In the genomic region with DNA sequence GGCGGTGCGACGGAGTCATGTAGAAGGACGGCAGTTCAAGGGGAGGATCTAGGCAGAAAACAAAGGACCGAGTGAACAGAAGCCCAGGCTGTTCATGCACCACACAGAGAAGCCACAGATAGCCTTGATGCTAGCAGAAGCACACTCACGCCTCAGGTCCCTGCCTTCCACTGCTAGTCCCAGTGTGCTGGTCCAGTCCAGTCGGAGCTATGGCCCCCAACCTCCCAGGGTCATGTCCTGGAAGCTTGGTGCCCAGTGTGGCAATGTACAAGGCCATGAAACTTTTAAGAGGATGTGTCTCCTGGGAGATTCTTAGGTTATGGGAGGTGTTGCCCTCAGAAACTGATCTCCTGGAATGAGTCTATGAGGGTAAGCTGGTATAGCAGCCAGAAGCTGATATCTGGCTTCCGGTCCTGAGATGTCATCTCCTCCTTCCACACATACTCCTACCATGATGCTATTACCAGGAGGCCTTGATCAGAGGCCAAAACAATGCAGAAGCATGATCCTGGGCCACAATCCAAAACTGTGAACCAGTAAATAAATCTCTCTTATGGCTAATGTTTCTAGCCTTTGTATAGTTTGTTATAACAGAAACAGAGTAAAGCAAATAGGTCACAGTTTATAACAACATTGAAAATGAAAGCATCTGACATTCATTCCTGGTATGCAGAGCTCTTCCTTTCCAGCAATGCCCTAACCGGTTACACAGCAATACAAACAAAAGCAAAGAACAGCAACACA, we compare ENCODE assay signal across 11 mouse cellular contexts. TPM values are rescaled to one million over a fixed set of nuclear protein-coding genes. Genes with fewer than 3 reads are reported as not detected.
DNase-seq lines count a peak whose midpoint lies in the region; ATAC-seq and TF ChIP-seq lines count a peak whose summit lies in the region.
"Had no signal": no experiment of that assay in that cellular context is flagged by ENCODE, and none has a peak within 500 bp of the region (broad histone marks: within the 10 kb centered on the region; RNA-seq: fewer than 3 reads in every experiment).

No protein-coding gene starts in this region.

- ATAC-seq in heart, embryonic 11.5 days (replicated peaks; ENCODE audit: insufficient number of reproducible peaks, low FRiP score, low TSS enrichment): no peak
- ATAC-seq in heart, embryonic 16.5 days (replicated peaks; ENCODE audit: extremely low read depth, insufficient read depth, low FRiP score): peak; percentile 63
- peak; percentile 75 for ATAC-seq in lung, postnatal 0 days
- no peak for ATAC-seq in liver, embryonic 11.5 days (replicated peaks; ENCODE audit: low FRiP score)
- ATAC-seq: forebrain, embryonic 16.5 days had no signal

- no peak for TF ChIP-seq CTCF in lung, postnatal 0 days (IDR thresholded peaks at IDR 0.05)

- no peak overlapping the region for H3K27ac ChIP-seq in heart, embryonic 11.5 days (ENCODE audit: low read depth, low read length)
- H3K27ac ChIP-seq in heart, embryonic 16.5 days (ENCODE audit: low read length): peak overlapping the region; percentile 59
- H3K27ac ChIP-seq in lung, postnatal 0 days (ENCODE audit: low read length): peak overlapping the region; percentile 35
- H3K27ac ChIP-seq in liver, embryonic 11.5 days (ENCODE audit: low read depth, low read length): no peak overlapping the region
- H3K27ac ChIP-seq in forebrain, embryonic 10.5 days: no peak overlapping the region
- H3K27ac ChIP-seq: layer of hippocampus, adult 2 months had no signal

- WGBS in heart, embryonic 11.5 days (ENCODE audit: insufficient replicate concordance): 90% methylated on average over 9 of the region's 9 CpGs
- WGBS in heart, embryonic 16.5 days: 75% methylated on average over 9 of the region's 9 CpGs
- WGBS in lung, postnatal 0 days: 72% methylated on average over 9 of the region's 9 CpGs
- 87% methylated on average over 9 of the region's 9 CpGs for WGBS in liver, embryonic 11.5 days
- WGBS in forebrain, embryonic 10.5 days: 85% methylated on average over 9 of the region's 9 CpGs

- no peak overlapping the region for H3K4me2 ChIP-seq in heart, embryonic 11.5 days
- H3K4me2 ChIP-seq in heart, embryonic 16.5 days (ENCODE audit: low read depth, low read length): no peak overlapping the region
- no peak overlapping the region for H3K4me2 ChIP-seq in lung, postnatal 0 days (replicated peaks; ENCODE audit: low read depth, low read length)
- H3K4me2 ChIP-seq in liver, embryonic 11.5 days: no peak overlapping the region

- peak; percentile 57; the same call in 1 of the 2 replicates for TF ChIP-seq EP300 in lung, postnatal 0 days (IDR thresholded peaks at IDR 0.05)

- H3K4me3 ChIP-seq in heart, embryonic 11.5 days (ENCODE audit: low read depth, low read length): no peak overlapping the region
- H3K4me3 ChIP-seq in heart, embryonic 16.5 days (ENCODE audit: low read length): no peak overlapping the region
- H3K4me3 ChIP-seq in lung, postnatal 0 days (ENCODE audit: low read depth, low read length): no peak overlapping the region
- no peak overlapping the region for H3K4me3 ChIP-seq in liver, embryonic 11.5 days (ENCODE audit: low read depth, low read length)
- no peak overlapping the region for H3K4me3 ChIP-seq in forebrain, embryonic 10.5 days
- H3K4me3 ChIP-seq: layer of hippocampus, adult 2 months; megakaryocyte, embryonic 14.5 days had no signal

- H3K9ac ChIP-seq in heart, embryonic 11.5 days (ENCODE audit: low read depth, low read length): no peak overlapping the region
- no peak overlapping the region for H3K9ac ChIP-seq in heart, embryonic 16.5 days (ENCODE audit: low read length)
- no peak overlapping the region for H3K9ac ChIP-seq in lung, postnatal 0 days (replicated peaks; ENCODE audit: low read depth)
- H3K9ac ChIP-seq in liver, embryonic 11.5 days (ENCODE audit: low read depth, low read length): no peak overlapping the region

- H3K27me3 ChIP-seq in heart, embryonic 11.5 days (ENCODE audit: control insufficient read depth, insufficient read depth, low read length): no peaks in the 10 kb centered on the region
- H3K27me3 ChIP-seq in heart, embryonic 16.5 days (ENCODE audit: control insufficient read depth, insufficient read depth, low read length): no peaks in the 10 kb centered on the region
- H3K27me3 ChIP-seq in lung, postnatal 0 days (replicated peaks; ENCODE audit: insufficient read depth, low read length): no peaks in the 10 kb centered on the region
- no peaks in the 10 kb centered on the region for H3K27me3 ChIP-seq in liver, embryonic 11.5 days (replicated peaks; ENCODE audit: control insufficient read depth, insufficient read depth, low read length)
- no peaks in the 10 kb centered on the region for H3K27me3 ChIP-seq in forebrain, embryonic 10.5 days (ENCODE audit: poor library complexity, severe bottlenecking)
- H3K27me3 ChIP-seq: megakaryocyte, embryonic 14.5 days had no signal

- no peaks in the 10 kb centered on the region for H3K9me3 ChIP-seq in heart, embryonic 11.5 days (replicated peaks; ENCODE audit: control insufficient read depth, low read length)
- H3K9me3 ChIP-seq in heart, embryonic 16.5 days (replicated peaks; ENCODE audit: control insufficient read depth, low read length): no peaks in the 10 kb centered on the region
- no peaks in the 10 kb centered on the region for H3K9me3 ChIP-seq in lung, postnatal 0 days (ENCODE audit: low read length)
- no peaks in the 10 kb centered on the region for H3K9me3 ChIP-seq in liver, embryonic 11.5 days (ENCODE audit: control insufficient read depth, low read length)
- no peaks in the 10 kb centered on the region for H3K9me3 ChIP-seq in forebrain, embryonic 10.5 days
- H3K9me3 ChIP-seq: megakaryocyte, embryonic 14.5 days had no signal

- no peaks in the 10 kb centered on the region; the same call in 1 of the 2 replicates for H3K4me1 ChIP-seq in heart, embryonic 11.5 days (ENCODE audit: control insufficient read depth, insufficient read depth, low read length)
- H3K4me1 ChIP-seq in heart, embryonic 16.5 days (ENCODE audit: control insufficient read depth, insufficient read depth, low read length): peaks cover 6% of the 10 kb centered on the region
- H3K4me1 ChIP-seq in lung, postnatal 0 days (ENCODE audit: insufficient read depth, low read depth, low read length): no peaks in the 10 kb centered on the region; the same call in 1 of the 2 replicates
- H3K4me1 ChIP-seq in liver, embryonic 11.5 days (replicated peaks; ENCODE audit: control insufficient read depth, insufficient read depth, low read length): no peaks in the 10 kb centered on the region
- H3K4me1 ChIP-seq in forebrain, embryonic 10.5 days: no peaks in the 10 kb centered on the region
- H3K4me1 ChIP-seq: megakaryocyte, embryonic 14.5 days had no signal

- DNase-seq in heart, adult 9 months (ENCODE audit: low spot score in 2 of 2): peak; percentile 25 to 40
- peak; percentile 81 for DNase-seq in NIH3T3 (ENCODE audit: low read depth)
- DNase-seq in lung, postnatal 0 days (ENCODE audit: low spot score): peak; percentile 57
- no peak for DNase-seq in liver, embryonic 11.5 days (ENCODE audit: low spot score)
- no peak for DNase-seq in forebrain, embryonic 10.5 days (ENCODE audit: extremely low spot score, low spot score)
- DNase-seq in ovary, postnatal 10 days (ENCODE audit: low spot score): no peak

- no peaks in the 10 kb centered on the region; the same call in 1 of the 2 replicates for H3K36me3 ChIP-seq in heart, embryonic 11.5 days (ENCODE audit: control insufficient read depth, insufficient read depth, low read length)
- H3K36me3 ChIP-seq in heart, embryonic 16.5 days (ENCODE audit: control insufficient read depth, insufficient read depth): peaks cover 14% of the 10 kb centered on the region
- H3K36me3 ChIP-seq in lung, postnatal 0 days (ENCODE audit: insufficient read depth, low read length): no peaks in the 10 kb centered on the region
- no peaks in the 10 kb centered on the region for H3K36me3 ChIP-seq in liver, embryonic 11.5 days (ENCODE audit: control insufficient read depth, insufficient read depth, low read length)
- peaks cover 78% of the 10 kb centered on the region for H3K36me3 ChIP-seq in forebrain, embryonic 10.5 days (replicated peaks)

RNA-seq across cellular contexts. Expression of gene Adgra3, which starts 51.7 kb away (rescaled TPM):
- 18.6 and 20.5 TPM in 2 replicates for polyA plus RNA-seq in heart, embryonic 11.5 days (2014; fragmentation: Nextera tagmentation; extraction: Ambion mirVana)
- polyA plus RNA-seq in heart, embryonic 16.5 days (2015; fragmentation: Nextera tagmentation; extraction: Ambion mirVana): 9.8 and 14.5 TPM in 2 replicates
- 12.2 and 14.2 TPM in 2 replicates for polyA plus RNA-seq in lung, postnatal 0 days (2015; fragmentation: Nextera tagmentation; extraction: Ambion mirVana)
- 16.1 and 17.7 TPM in 2 replicates for polyA plus RNA-seq in liver, embryonic 11.5 days (2014; fragmentation: Nextera tagmentation; extraction: Ambion mirVana)
- polyA plus RNA-seq in forebrain, embryonic 10.5 days (2016; fragmentation: Nextera tagmentation; extraction: Ambion mirVana): 34.9 and 38.1 TPM in 2 replicates

Comparison
In these comparisons a context has a peak if more than half of its experiments do, and no peak if none do; other contexts are left out.
1. ATAC-seq: peak in heart, embryonic 16.5 days (single experiment) and lung, postnatal 0 days (single experiment); none in heart, embryonic 11.5 days (single experiment) and liver, embryonic 11.5 days (single experiment).
2. H3K27ac ChIP-seq: peak in heart, embryonic 16.5 days (single experiment) and lung, postnatal 0 days (single experiment); none in heart, embryonic 11.5 days (single experiment), liver, embryonic 11.5 days (single experiment) and forebrain, embryonic 10.5 days (single experiment).
3. DNase-seq: peak in heart, adult 9 months (2 of 2), NIH3T3 (single experiment) and lung, postnatal 0 days (single experiment); none in liver, embryonic 11.5 days (single experiment), forebrain, embryonic 10.5 days (single experiment) and ovary, postnatal 10 days (single experiment).